Mouse (Mus musculus) myocyte (in vitro differentiated cells): Measurements from ENCODE around the gene Mrps23.

Experiments used
- MAX ChIP-seq: IDR thresholded peaks from one replicate; pipeline ENCODE4 v1.6.1; 2011; ENCODE audit warnings: low read depth, mild to moderate bottlenecking, control low read depth
- MYOD1 ChIP-seq, 3 experiments: IDR thresholded peaks; one replicate each; pipeline ENCODE4 v1.6.1; 2011; ENCODE audit warnings: control low read depth in 2 of 3, low read depth in 2 of 3, mild to moderate bottlenecking in 2 of 3, moderate library complexity in 1 of 3; ENCODE audit not compliant: insufficient read length in 2 of 3, control insufficient read depth in 1 of 3
- POLR2A ChIP-seq: IDR thresholded peaks from one replicate; pipeline ENCODE4 v1.6.1; 2011; ENCODE audit warnings: low read depth, mild to moderate bottlenecking, control low read depth, moderate library complexity; ENCODE audit not compliant: insufficient read length
- REST ChIP-seq: IDR thresholded peaks from one replicate; pipeline ENCODE4 v1.6.1; 2011; ENCODE audit warnings: mild to moderate bottlenecking, control low read depth, moderate library complexity; ENCODE audit not compliant: insufficient read depth, insufficient read length
- SRF ChIP-seq: IDR thresholded peaks from one replicate; pipeline ENCODE4 v1.6.1; 2011; ENCODE audit warnings: low read depth; ENCODE audit not compliant: control insufficient read depth, insufficient read length
- TCF12 ChIP-seq: IDR thresholded peaks from one replicate; pipeline ENCODE4 v1.6.1; 2011; ENCODE audit warnings: mild to moderate bottlenecking, control low read depth; ENCODE audit not compliant: poor library complexity, insufficient read depth, severe bottlenecking
- TCF3 ChIP-seq: IDR thresholded peaks from one replicate; pipeline ENCODE4 v1.6.1; 2011; ENCODE audit warnings: low read depth, control low read depth; ENCODE audit not compliant: insufficient read length
- USF1 ChIP-seq: IDR thresholded peaks from one replicate; pipeline ENCODE4 v1.6.1; 2011; ENCODE audit warnings: low read depth, mild to moderate bottlenecking, control low read depth, moderate library complexity

DNA sequence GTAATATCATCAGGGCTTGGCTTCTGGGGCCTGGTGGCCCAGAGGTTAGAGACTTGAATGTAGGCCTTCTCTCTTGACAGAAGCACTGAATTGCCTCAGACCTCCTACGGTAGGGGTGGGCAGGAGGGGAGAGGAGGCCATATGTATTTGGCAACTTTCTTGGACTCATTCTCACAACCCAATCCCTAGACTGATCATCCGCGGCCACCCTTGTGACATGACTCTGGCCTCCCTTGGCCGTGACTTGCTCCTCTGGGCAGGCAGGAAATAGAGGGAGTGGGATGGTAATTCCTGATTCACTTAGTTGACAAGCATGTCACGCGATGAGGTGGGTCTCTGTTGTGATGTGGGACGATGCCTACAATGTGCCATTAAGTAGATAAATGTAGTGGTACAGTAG, 37.7 kb upstream of the Mrps23 start:
- TF ChIP-seq USF1 (no peak), POLR2A (no peak), REST (no peak), TCF12 (no peak), MYOD1 (IDR thresholded peaks at IDR 0.05; ENCODE audit: control insufficient read depth in 1 of 3, insufficient read length in 2 of 3, low read depth in 2 of 3) (no peak), MAX (no peak), TCF3 (no peak), SRF (no peak)
